Mouse (Mus musculus) hindbrain, embryonic 16.5 days (tissue): ENCODE results near the gene B3gat1. TPM values are rescaled to one million over a fixed set of nuclear protein-coding genes. Genes with fewer than 3 reads are reported as not detected.
A peak's percentile ranks its signal among the peaks of the same experiment; 100 is the strongest.

Experiments used
- ATAC-seq: fragments of 200-750 bp; cut with Nextera tagmentation; 2 replicates; pipeline ENCODE4 v1.8.0; 2017; ENCODE audit warnings: moderate TSS enrichment, moderate library complexity
- H3K27ac ChIP-seq: fragments of 300-500 bp; sonication (generic); 2 replicates; pipeline ENCODE4 v1.5.1; 2014; ENCODE audit warnings: low read depth, mild to moderate bottlenecking, control low read depth, low read length, moderate library complexity
- H3K27me3 ChIP-seq: fragments of 300-500 bp; sonication (generic); replicated peaks from 2 replicates; pipeline ENCODE4 v1.6.1; 2014; ENCODE audit warnings: low read length; ENCODE audit not compliant: control insufficient read depth, insufficient read depth
- H3K36me3 ChIP-seq: fragments of 300-500 bp; sonication (generic); 2 replicates; pipeline ENCODE4 v1.6.1; 2014; ENCODE audit warnings: mild to moderate bottlenecking, low read length, moderate library complexity, mixed read lengths; ENCODE audit not compliant: control insufficient read depth, insufficient read depth
- H3K4me1 ChIP-seq: fragments of 300-500 bp; sonication (generic); 2 replicates; pipeline ENCODE4 v1.6.1; 2014; ENCODE audit warnings: low read depth, low read length; ENCODE audit not compliant: control insufficient read depth, insufficient read depth
- H3K4me2 ChIP-seq: fragments of 300-500 bp; sonication (generic); 2 replicates; pipeline ENCODE4 v1.6.1; 2014; ENCODE audit warnings: mild to moderate bottlenecking, low read length, control low read depth, moderate library complexity
- H3K4me3 ChIP-seq: fragments of 300-500 bp; sonication (generic); 2 replicates; pipeline ENCODE4 v1.5.1; 2014; ENCODE audit warnings: mild to moderate bottlenecking, low read length, control low read depth, moderate library complexity
- H3K9ac ChIP-seq: fragments of 300-500 bp; sonication (generic); 2 replicates; pipeline ENCODE4 v1.6.1; 2014; ENCODE audit warnings: low read depth, mild to moderate bottlenecking, control low read depth, low read length, moderate library complexity
- H3K9me3 ChIP-seq: fragments of 300-500 bp; sonication (generic); 2 replicates; pipeline ENCODE4 v1.6.1; 2014; ENCODE audit warnings: mild to moderate bottlenecking, low read length, moderate library complexity; ENCODE audit not compliant: control insufficient read depth
- WGBS: fragments of 180-500 bp; shearing (Covaris S2); extraction: QIAGEN DNeasy Blood & Tissue Kit; methylation state at CpG from one replicate; pipeline ENCODE4 v1.1.7; 2014; 5-methylcytosine and 5-hydroxymethylcytosine counted together
- polyA plus RNA-seq: library from polyadenylated mRNA; unstranded; fragments of >200 nt; fragmentation: Nextera tagmentation; extraction: Ambion mirVana; gene quantifications from 2 replicates; pipeline ENCODE4 v1.2.1, GENCODE M21; 2015

The B3gat1 gene
- polyA plus RNA-seq, result 32.6 and 45.4 TPM in 2 replicates

DNA sequence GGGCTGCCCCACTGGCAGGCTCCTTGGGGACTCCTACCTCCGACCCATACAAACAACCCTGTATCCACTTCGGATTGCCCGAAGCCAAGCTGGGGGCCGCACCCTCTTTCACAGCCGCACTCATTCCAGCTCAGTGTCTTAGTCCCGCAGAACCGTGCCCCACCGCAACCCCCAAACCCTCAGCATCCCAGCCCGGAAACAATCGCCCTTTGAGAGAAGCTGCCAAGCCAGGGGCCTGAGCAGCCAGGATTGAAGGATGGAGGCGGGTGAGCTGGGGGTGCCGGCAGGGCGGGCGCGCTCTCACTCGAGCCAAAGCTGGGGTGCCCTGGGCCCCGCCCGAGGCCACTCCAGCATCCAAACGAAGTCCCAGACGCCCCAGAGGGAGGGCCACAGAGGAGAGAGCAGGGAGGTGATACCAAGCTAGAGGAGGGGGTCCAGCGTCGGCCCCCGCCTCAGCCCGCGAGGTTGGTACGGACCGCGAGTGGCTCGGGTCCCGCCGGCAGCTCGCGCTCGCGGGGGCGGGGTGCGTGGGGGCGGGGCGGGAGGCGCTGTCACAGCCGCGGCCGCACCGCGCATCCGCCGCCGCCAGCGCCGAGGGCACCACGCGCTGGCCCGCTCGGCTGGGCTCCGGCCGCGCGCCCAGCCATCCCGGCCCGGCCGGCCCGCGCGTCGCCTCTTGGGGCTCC lies at the start of gene B3gat1:
Gene B3gat1 (plus strand): TSS at position 523 of the 686 bp plus-strand sequence.
- Histone ChIP-seq H3K4me2 (peak within 1 kb of the TSS; percentile 78), H3K9ac (peak within 1 kb of the TSS; percentile 98), H3K9me3 (no peaks in the 10 kb centered on the region), H3K4me1 (peaks cover 26% of the 10 kb centered on the region), H3K36me3 (no peaks in the 10 kb centered on the region), H3K27me3 (no peaks in the 10 kb centered on the region), H3K27ac (peak within 1 kb of the TSS; percentile 95), H3K4me3 (peak within 1 kb of the TSS; percentile 93)
- 1% methylated on average over 42 of the region's 65 CpGs for WGBS
- ATAC-seq, result peak; percentile 92

DNA sequence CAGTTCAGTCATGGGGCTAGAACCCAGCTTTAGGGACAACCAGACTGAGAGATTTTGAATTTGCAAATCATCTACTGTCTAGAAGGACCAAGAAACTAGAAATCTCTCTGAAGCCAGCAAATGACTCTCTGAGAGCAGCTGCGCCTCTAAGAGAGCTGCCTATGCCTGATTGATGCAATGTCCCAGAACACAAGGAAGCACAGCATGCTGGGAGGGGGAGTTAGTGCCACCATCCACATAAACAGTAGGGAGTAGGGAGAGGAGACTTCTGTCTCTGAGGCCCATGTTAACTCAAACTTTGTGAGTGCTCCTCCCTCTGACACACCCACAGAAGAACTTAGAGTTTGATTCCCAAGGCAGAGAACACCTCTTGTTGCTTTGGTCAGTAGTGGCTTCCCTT lies 44.4 kb upstream of the B3gat1 start:
- H3K4me3 ChIP-seq, result no peak overlapping the region
- 57% methylated on average over 1 of the region's 1 CpGs for WGBS
- ATAC-seq, result no peak
- no peak overlapping the region for H3K4me2 ChIP-seq
- H3K27me3 ChIP-seq, result no peaks in the 10 kb centered on the region
- no peaks in the 10 kb centered on the region for H3K4me1 ChIP-seq
- no peak overlapping the region for H3K9ac ChIP-seq
- no peak overlapping the region for H3K27ac ChIP-seq
- H3K36me3 ChIP-seq, result no peaks in the 10 kb centered on the region
- H3K9me3 ChIP-seq, result no peaks in the 10 kb centered on the region

DNA sequence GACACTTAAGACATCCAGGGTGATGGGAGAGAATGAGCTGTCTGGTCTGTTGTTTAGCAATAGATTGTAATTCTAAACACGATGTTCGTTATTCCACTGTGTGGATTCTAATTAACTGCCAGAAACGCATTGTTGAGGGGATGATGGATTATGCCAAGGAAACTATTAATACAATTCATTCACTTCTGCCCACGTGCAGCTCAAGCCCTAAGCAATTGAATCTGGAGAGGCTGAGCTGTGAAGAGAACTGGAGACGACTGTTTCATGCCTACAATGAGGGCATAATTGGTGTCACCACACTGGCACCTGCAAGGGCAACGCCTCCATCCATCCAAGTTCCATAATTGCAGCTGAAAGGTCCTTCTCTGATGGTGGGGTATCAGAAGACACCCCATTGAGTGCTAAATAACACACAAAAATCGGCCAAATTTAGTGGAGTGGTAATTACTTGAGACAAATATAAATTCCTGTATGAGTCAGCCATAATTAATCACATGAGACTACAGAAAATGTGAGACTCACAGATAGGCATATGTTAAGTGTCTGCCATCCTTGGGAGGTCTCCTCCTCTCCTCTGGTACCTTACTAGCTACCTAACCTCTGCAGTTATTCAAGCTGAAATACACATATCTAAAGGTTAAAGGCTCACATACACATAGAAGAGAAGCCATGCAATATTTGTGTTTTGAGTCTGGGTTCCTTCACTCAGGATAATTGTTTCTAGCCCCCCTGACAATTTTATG lies 43.4 kb upstream of the B3gat1 start:
- Histone ChIP-seq H3K27me3 (no peaks in the 10 kb centered on the region), H3K4me1 (no peaks in the 10 kb centered on the region), H3K36me3 (no peaks in the 10 kb centered on the region), H3K9me3 (no peaks in the 10 kb centered on the region), H3K9ac (no peak overlapping the region), H3K27ac (no peak overlapping the region), H3K4me2 (no peak overlapping the region), H3K4me3 (no peak overlapping the region)
- 25% methylated on average over 7 of the region's 7 CpGs for WGBS
- ATAC-seq, result peak; percentile 84

- Histone ChIP-seq H3K4me1 (no peaks in the 10 kb centered on the region), H3K36me3 (no peaks in the 10 kb centered on the region), H3K9ac (no peak overlapping the region), H3K4me2 (no peak overlapping the region), H3K9me3 (no peaks in the 10 kb centered on the region), H3K27ac (no peak overlapping the region), H3K4me3 (no peak overlapping the region), H3K27me3 (no peaks in the 10 kb centered on the region)
- ATAC-seq, result no peak
- WGBS, result 73% methylated on average over 4 of the region's 4 CpGs
Measured at GRCm38 (mm10) chr9:26692641-26693040, 40.9 kb upstream of the B3gat1 start.

- Histone ChIP-seq H3K4me2 (no peak overlapping the region), H3K36me3 (no peaks in the 10 kb centered on the region), H3K4me3 (no peak overlapping the region), H3K4me1 (no peaks in the 10 kb centered on the region), H3K9me3 (no peaks in the 10 kb centered on the region), H3K27me3 (no peaks in the 10 kb centered on the region), H3K9ac (no peak overlapping the region), H3K27ac (no peak overlapping the region)
- ATAC-seq, result no peak
- WGBS, result 76% methylated on average over 3 of the region's 3 CpGs
Measured at GRCm38 (mm10) chr9:26694656-26695055, 38.9 kb upstream of the B3gat1 start.

DNA sequence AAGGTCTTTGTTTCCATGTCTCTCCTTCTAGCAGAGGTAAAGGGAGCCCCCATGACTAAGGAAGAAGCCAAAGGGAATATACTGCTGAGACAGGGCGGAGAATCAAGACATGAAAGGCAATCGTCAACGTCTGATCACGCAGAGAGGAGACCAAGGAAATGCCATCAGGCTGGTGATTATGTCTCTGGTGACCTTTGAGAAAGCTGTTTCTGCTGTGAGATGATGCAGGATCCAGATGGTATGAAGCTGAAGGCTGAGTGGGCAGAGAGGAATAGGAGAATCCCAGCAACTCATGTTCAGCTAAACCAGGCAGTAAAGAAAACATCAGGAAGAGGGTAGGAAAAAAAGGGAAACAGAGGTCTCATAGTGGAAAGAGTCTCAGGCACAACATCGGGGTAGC lies 38.4 kb upstream of the B3gat1 start:
- ATAC-seq, result no peak
- H3K4me3 ChIP-seq, result no peak overlapping the region
- no peak overlapping the region for H3K9ac ChIP-seq
- H3K4me1 ChIP-seq, result no peaks in the 10 kb centered on the region
- 66% methylated on average over 5 of the region's 5 CpGs for WGBS
- H3K4me2 ChIP-seq, result no peak overlapping the region
- no peaks in the 10 kb centered on the region for H3K36me3 ChIP-seq
- no peaks in the 10 kb centered on the region for H3K27me3 ChIP-seq
- H3K27ac ChIP-seq, result no peak overlapping the region
- no peaks in the 10 kb centered on the region for H3K9me3 ChIP-seq

DNA sequence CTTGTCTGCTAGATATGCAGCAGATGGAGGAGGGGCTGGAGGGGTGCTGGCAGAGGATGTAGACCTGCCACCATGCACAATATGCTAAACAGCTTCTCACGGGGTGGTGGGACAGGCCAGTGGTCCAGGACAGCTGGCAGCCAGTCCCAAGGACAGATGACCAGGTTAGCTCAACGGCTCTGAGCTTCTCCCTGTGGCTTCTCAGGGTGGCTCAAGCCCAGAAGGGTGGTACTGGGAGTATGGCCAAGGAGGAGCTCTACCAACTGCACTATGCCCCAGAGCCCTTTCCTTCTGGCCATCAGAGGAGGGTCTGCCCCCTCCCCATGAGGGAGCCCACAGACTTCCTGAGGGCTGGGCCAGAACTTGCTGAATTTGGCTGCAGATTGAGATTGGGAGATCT lies 35.2 kb upstream of the B3gat1 start:
- Histone ChIP-seq H3K36me3 (no peaks in the 10 kb centered on the region), H3K9me3 (no peaks in the 10 kb centered on the region), H3K9ac (no peak overlapping the region), H3K4me3 (no peak overlapping the region), H3K27ac (no peak overlapping the region), H3K27me3 (no peaks in the 10 kb centered on the region), H3K4me2 (no peak overlapping the region), H3K4me1 (no peaks in the 10 kb centered on the region)
- 78% methylated on average over 2 of the region's 2 CpGs for WGBS
- ATAC-seq, result peak; percentile 89

- Histone ChIP-seq H3K4me1 (no peaks in the 10 kb centered on the region), H3K4me2 (no peak overlapping the region), H3K4me3 (no peak overlapping the region), H3K36me3 (no peaks in the 10 kb centered on the region), H3K9me3 (no peaks in the 10 kb centered on the region), H3K27ac (no peak overlapping the region), H3K27me3 (no peaks in the 10 kb centered on the region), H3K9ac (no peak overlapping the region)
- whole genome bisulfite sequencing, result 76% methylated on average over 2 of the region's 2 CpGs
- ATAC-seq, result no peak
Measured at GRCm38 (mm10) chr9:26700329-26700728, 33.2 kb upstream of the B3gat1 start.

GRCm38 (mm10) chr9:26718388-26718787 lies 15.1 kb upstream of the B3gat1 start:
- peak; percentile 32; the same call in 1 of the 2 replicates for ATAC-seq
- no peak overlapping the region for H3K27ac ChIP-seq

More at GRCm38 (mm10) chr9:26718388-26718787, 15.1 kb upstream of the B3gat1 start:
- no peak overlapping the region for H3K9ac ChIP-seq
- no peak overlapping the region for H3K4me2 ChIP-seq
- H3K4me3 ChIP-seq, result no peak overlapping the region
- no peaks in the 10 kb centered on the region for H3K9me3 ChIP-seq
- WGBS, result 29% methylated on average over 3 of the region's 3 CpGs
- H3K36me3 ChIP-seq, result no peaks in the 10 kb centered on the region
- H3K27me3 ChIP-seq, result no peaks in the 10 kb centered on the region
- peaks cover 4% of the 10 kb centered on the region; the same call in 1 of the 2 replicates for H3K4me1 ChIP-seq
